Mouse (Mus musculus): ENCODE results near the gene Ambra1.
"Not testable (repeated sequence)": the region's sequence is repeated elsewhere in the genome, so short reads cannot be mapped to it uniquely, and the experiment has no call there.

The Ambra1 gene

GRCm38 (mm10) chr2:91729971-91730821 lies at the start of gene Ambra1:
TSS of gene Ambra1 (plus strand) at chr2:91730134.
- peak; percentile 86 for DNase-seq (ENCODE audit: extremely low spot score)

GRCm38 (mm10) chr2:91682850-91683249 lies 47.1 kb upstream of the Ambra1 start:
- peak; percentile 41 for DNase-seq (ENCODE audit: extremely low spot score)

GRCm38 (mm10) chr2:91683919-91684318 lies 46.0 kb upstream of the Ambra1 start:
- DNase-seq (ENCODE audit: extremely low spot score), result no peak

- no peak for DNase-seq (ENCODE audit: extremely low spot score)
These were observed 40.5 kb upstream of the Ambra1 start for GRCm38 (mm10) chr2:91689452-91689851.

- DNase-seq (ENCODE audit: extremely low spot score), result no peak
These were observed 34.3 kb upstream of the Ambra1 start for GRCm38 (mm10) chr2:91695436-91696224.

GRCm38 (mm10) chr2:91696225-91696590 lies 33.7 kb upstream of the Ambra1 start:
- DNase-seq (ENCODE audit: extremely low spot score), result no peak

GRCm38 (mm10) chr2:91699225-91699624 lies 30.7 kb upstream of the Ambra1 start:
- no peak for DNase-seq (ENCODE audit: extremely low spot score)

GRCm38 (mm10) chr2:91701366-91701765 lies 28.6 kb upstream of the Ambra1 start:
- no peak for DNase-seq (ENCODE audit: extremely low spot score)

- no peak for DNase-seq (ENCODE audit: extremely low spot score)
These were observed 24.2 kb upstream of the Ambra1 start for GRCm38 (mm10) chr2:91705736-91706135.

- no peak for DNase-seq (ENCODE audit: extremely low spot score)
These were observed 23.5 kb upstream of the Ambra1 start for GRCm38 (mm10) chr2:91706456-91706855.

- no peak for DNase-seq (ENCODE audit: extremely low spot score)
These were observed 21.6 kb upstream of the Ambra1 start for GRCm38 (mm10) chr2:91708361-91708760.

- DNase-seq (ENCODE audit: extremely low spot score), result peak; percentile 93
These were observed 19.4 kb upstream of the Ambra1 start, which contains the start of the genes Atg13 and Harbi1 for GRCm38 (mm10) chr2:91710272-91711234. TSS of gene Atg13 (minus strand) at chr2:91710576. TSS of gene Harbi1 (plus strand) at chr2:91710852.

- DNase-seq (ENCODE audit: extremely low spot score), result peak; percentile 5
These were observed 18.5 kb upstream of the Ambra1 start for GRCm38 (mm10) chr2:91711256-91711925.

GRCm38 (mm10) chr2:91714921-91715320 lies 15.0 kb upstream of the Ambra1 start:
- DNase-seq (ENCODE audit: extremely low spot score), result no peak

GRCm38 (mm10) chr2:91718276-91718675 lies 11.7 kb upstream of the Ambra1 start:
- no peak for DNase-seq (ENCODE audit: extremely low spot score)

GRCm38 (mm10) chr2:91723382-91723781 lies 6.6 kb upstream of the Ambra1 start:
- DNase-seq (ENCODE audit: extremely low spot score), result no peak

GRCm38 (mm10) chr2:91723951-91724350 lies 6.0 kb upstream of the Ambra1 start:
- DNase-seq (ENCODE audit: extremely low spot score), result no peak

- no peak for DNase-seq (ENCODE audit: extremely low spot score)
These were observed 5.2 kb upstream of the Ambra1 start for GRCm38 (mm10) chr2:91724716-91725115.

- DNase-seq (ENCODE audit: extremely low spot score), result not testable (repeated sequence)
These were observed 4.5 kb upstream of the Ambra1 start for GRCm38 (mm10) chr2:91725476-91725875.

- DNase-seq (ENCODE audit: extremely low spot score), result no peak
These were observed 2.9 kb upstream of the Ambra1 start for GRCm38 (mm10) chr2:91727011-91727410.

- no peak for DNase-seq (ENCODE audit: extremely low spot score)
These were observed 363 bp upstream of the Ambra1 start for GRCm38 (mm10) chr2:91729571-91729970.
